Mouse (Mus musculus): ENCODE measurements around the gene Zfp382. TPM values are rescaled to one million over a fixed set of nuclear protein-coding genes. Genes with fewer than 3 reads are reported as not detected.
"Not testable (repeated sequence)": the region's sequence is repeated elsewhere in the genome, so short reads cannot be mapped to it uniquely, and the experiment has no call there.

Zfp382 gene
- polyA plus RNA-seq (2012; rRNA removed) = 9.1 and 9.3 TPM in 2 replicates

DNA sequence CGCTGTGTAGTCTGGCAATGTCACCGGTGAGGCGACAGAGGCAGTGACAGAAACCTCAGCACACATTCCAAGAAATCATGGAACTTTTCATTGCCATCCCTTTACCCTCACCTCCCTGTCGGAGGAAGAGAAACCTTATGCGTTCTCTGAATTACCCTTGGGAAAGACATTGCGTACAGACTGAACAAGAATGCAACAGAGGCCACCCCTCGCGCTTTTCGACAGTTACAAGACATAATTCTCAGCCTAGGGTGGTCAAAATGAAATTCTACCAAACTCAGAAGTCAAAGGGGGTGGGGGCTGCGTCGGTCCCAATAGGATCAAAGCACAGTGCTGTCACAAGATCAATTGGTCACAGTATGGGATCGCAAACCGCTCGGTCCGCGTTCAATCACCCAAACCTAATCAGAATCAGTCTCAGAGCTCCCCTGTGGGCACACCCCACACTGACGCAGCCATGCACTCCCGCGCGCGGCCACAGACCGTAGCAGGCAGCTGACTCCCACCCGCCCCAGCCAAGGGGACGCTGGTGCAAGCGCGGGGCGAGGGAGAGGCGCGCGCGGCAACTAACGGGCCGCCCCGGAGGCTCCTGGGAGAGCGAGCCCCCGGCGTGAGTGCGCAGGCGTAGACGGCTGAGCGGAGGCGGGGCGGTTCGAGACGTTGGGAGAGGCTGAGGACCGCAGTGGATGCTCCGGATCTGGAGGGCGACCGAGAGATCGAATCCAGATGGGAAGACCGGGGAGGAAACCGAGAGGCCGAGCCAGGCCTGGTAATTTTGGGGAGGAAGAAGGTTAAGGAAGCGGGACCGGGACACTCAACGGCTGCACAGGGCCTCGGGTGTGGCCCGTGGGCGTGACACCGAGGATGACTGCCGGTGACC is at the start of gene Zfp382:
Gene Zfp382, plus strand, starts transcription at position 635 of the 880 bp plus-strand sequence.
- peak; percentile 60 to 91 for DNase-seq (ENCODE audit: extremely low spot score in 1 of 2, low spot score in 1 of 2)

DNA sequence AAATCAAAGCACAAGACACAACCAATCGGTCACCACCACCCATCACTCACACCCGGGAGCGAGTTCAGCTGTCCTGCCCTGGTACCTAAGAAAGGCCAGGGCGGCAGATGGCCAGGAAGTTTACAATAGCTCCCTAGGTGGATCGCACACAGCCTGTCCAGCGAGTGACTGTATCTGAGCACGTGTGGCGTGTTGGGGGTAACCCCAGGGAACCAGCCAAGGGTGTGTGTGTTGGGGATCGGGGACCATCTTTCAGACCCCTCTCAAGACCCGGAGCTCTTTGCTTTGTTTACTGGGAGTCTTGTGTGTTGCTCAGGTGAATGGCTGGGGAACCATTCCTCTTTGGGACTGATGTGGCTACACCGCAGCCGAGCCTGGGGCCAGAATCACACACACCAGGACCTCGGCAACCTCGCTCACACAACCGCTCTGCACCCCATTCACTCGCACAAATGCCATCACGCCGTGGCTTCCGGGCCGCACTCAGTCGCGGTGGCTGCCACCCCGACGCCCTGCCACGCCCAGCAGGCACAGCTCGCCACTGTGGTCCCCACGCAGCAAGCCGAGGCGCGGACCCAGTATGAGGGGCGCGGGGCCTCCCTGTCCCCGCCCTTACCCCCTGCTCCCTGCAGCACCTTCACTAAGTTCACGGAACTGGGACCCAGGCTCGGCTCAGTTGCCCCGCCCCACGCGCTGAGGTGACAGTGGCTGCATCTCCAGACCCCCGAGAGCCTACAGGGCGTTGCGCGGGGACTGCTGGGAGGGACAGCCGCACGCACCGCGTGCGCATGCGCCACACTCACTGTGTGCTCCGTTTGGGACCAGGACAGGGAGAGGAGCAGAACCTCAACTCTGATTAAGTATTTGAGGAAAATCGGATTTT is 49.4 kb upstream of the Zfp382 start, which contains the start of gene Zfp82:
Gene Zfp82, minus strand, starts transcription at position 755 of the 883 bp plus-strand sequence.
- peak; percentile 44 to 86 for DNase-seq (ENCODE audit: extremely low spot score in 1 of 2, low spot score in 1 of 2)

- peak in 1 of 2 experiments; percentile 74 for DNase-seq (ENCODE audit: extremely low spot score in 1 of 2, low spot score in 1 of 2)
Measured at GRCm38 (mm10) chr7:30086524-30086923, 35.2 kb upstream of the Zfp382 start.

DNA sequence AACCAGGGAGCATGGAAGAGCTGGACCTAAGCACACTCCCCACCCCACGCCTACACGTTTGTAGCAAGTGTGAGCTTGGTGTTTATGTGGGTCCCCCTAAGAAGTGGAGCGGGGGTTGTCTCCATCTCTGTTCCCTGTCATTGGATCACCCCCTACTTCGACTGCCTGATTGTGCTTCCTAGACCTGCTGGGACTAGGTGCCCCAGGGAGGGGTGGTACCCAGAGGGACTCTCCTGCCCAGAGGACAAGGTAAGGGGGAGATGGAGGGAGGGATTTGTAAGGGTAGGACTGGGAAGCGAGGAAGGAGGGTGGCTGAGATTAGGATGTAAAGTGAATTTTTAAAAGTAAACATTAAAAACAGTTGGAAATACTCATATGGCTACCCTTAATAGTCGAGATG is 32.3 kb upstream of the Zfp382 start:
- no peak for DNase-seq (ENCODE audit: extremely low spot score in 1 of 2, low spot score in 1 of 2)

DNA sequence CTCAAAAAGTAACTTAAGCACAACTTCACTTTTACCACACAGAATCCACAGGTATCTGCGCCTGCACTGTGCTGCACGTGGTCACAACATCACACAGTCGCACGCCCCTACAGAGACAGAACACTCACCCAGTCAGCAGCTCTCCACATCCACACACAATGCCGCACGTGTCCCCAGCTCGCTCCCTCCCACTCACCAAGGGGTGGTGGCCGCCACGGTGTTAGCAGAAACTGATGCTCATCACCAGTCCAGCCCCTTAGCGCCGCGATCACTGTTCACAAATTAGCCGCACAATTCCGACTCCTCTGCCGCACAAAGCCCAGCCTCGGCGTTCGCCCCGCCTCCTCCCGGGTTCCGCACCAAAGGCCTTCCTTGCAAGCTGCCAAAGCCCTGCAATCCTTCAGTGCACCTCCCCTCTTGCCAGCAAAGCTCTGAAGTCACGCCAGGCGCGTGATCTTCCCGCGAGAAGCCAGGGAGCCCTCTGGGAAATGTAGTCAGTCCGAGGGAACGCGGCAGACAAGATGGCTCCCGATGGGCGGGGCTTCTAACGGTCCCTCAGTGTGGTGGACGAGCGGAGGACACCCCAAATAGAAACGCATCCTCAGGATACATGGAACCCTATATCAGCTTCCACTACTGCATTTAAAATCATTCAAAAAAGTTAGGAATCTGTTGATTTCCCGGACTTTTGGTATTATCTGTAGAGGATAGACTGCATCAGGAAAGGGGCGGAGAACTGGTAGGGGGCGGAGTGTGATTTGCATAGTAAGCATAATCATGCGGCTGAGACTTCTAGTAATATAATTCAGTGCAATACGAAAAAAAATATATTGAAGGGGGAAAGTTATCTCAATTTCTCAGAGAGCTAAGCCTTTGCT is 31.4 kb upstream of the Zfp382 start, which contains the start of the genes Gm26920 and Zfp566:
Gene Gm26920, minus strand, starts transcription at position 319 of the 878 bp plus-strand sequence.
Gene Zfp566, minus strand, starts transcription at position 436 of the 878 bp plus-strand sequence.
- DNase-seq (ENCODE audit: extremely low spot score in 1 of 2, low spot score in 1 of 2) = peak; percentile 94 to 97

- DNase-seq (ENCODE audit: extremely low spot score in 1 of 2, low spot score in 1 of 2) = peak in 1 of 2 experiments; percentile 36
Measured at GRCm38 (mm10) chr7:30090970-30091585, 30.7 kb upstream of the Zfp382 start.

- DNase-seq (ENCODE audit: extremely low spot score in 1 of 2, low spot score in 1 of 2) = no peak
Measured at GRCm38 (mm10) chr7:30092666-30093065, 29.1 kb upstream of the Zfp382 start.

DNA sequence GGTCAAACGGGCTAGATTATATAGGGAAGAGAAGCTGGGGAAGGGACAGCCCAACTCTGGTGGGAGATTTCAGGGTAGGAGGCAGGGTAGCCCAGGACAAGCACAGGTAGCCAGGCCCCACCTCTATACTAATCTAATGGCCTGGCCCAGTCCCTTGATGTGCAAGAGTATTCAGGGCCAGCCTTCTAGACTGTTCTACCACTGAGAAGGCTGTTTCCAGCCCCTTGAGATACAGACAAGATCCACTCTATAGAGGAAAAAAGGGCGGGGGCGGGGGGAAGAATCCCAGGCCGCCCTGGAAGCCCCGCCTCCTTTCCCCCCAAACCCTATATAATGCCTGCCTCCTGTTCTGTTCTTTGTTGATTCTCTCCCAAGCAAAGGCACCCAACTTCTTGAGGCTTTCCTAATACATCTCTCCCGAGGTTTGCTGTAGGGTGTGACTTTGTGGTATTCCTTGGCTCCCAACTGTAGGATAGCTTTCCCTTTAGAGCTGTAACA is 27.8 kb upstream of the Zfp382 start:
- DNase-seq (ENCODE audit: extremely low spot score in 1 of 2, low spot score in 1 of 2) = no peak

DNA sequence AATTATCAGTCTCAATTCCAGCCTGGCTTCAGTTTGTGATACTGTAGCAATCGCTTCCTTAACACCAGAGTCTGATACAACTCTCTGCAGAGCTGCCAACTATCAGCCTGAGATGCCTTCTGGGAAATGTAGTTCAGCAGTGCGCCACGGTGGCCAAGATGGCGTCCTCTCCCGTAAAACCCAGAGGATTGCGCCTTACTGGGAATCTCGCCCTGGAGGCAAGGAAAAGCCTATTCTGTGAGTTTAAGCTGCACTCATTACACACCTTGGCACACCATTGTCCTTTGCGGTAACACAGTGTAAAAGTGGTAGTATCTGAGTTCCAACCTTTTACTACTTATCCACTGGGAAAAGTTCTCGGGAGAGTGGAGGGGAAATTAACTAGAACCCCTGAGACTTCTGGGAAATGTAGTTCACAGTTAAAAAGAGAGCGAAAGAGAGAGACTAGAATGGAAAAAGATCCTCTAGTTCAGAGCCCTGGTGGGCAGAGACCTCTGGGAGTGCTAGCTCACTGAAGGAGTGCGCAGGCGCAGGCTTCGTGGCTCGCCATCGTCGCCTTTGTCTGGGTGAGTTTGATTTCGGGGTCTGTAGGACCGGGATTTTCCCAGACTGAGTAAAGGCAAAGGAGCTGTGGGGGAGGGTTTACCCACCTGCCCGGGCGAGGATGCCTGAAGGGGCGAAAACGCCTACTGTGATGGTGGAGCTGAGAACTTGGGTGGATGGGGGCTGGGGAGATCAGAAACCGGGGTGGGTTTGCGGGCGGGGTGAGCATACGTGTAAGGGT is 26.9 kb upstream of the Zfp382 start, which contains the start of gene Zfp260:
Gene Zfp260, plus strand, starts transcription at position 132 of the 784 bp plus-strand sequence.
- DNase-seq (ENCODE audit: extremely low spot score in 1 of 2, low spot score in 1 of 2) = peak; percentile 88 to 93

GRCm38 (mm10) chr7:30095551-30096125 is 26.1 kb upstream of the Zfp382 start:
- DNase-seq (ENCODE audit: extremely low spot score in 1 of 2, low spot score in 1 of 2) = no peak

GRCm38 (mm10) chr7:30099297-30099696 is 22.4 kb upstream of the Zfp382 start:
- DNase-seq (ENCODE audit: extremely low spot score in 1 of 2, low spot score in 1 of 2) = peak; percentile 79 to 87

- DNase-seq (ENCODE audit: extremely low spot score in 1 of 2, low spot score in 1 of 2) = no peak
Measured at GRCm38 (mm10) chr7:30116076-30116475, 5.7 kb upstream of the Zfp382 start.

GRCm38 (mm10) chr7:30117935-30118334 is 3.8 kb upstream of the Zfp382 start:
- not testable (repeated sequence) for DNase-seq (ENCODE audit: extremely low spot score in 1 of 2, low spot score in 1 of 2)

GRCm38 (mm10) chr7:30122188-30122530 is 417 bp downstream of the Zfp382 start:
- no peak for DNase-seq (ENCODE audit: extremely low spot score in 1 of 2, low spot score in 1 of 2)

DNA sequence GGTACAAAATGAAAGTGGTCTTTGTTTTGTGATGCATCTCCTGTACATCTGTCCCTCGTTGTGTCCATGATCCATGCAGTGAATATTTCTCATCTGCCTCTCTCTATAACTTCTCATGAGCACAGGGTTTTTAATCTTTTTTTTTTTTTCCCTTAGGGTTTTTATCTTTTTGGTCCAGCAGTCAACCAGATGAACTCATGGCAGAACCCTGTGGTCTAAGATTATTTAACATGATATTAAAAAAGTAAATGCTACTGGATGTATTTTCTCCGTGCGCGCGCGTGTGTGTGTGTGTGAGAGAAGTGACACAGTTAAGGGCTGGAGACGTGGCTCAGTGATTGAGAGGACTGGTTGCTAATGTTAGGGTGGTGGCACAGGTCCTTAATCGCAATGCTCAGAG is 8.2 kb downstream of the Zfp382 start:
- DNase-seq (ENCODE audit: extremely low spot score in 1 of 2, low spot score in 1 of 2) = no peak

GRCm38 (mm10) chr7:30132396-30132795 is 10.7 kb downstream of the Zfp382 start:
- DNase-seq (ENCODE audit: extremely low spot score in 1 of 2, low spot score in 1 of 2) = no peak

GRCm38 (mm10) chr7:30136826-30137225 is 15.1 kb downstream of the Zfp382 start:
- no peak for DNase-seq (ENCODE audit: extremely low spot score in 1 of 2, low spot score in 1 of 2)

DNA sequence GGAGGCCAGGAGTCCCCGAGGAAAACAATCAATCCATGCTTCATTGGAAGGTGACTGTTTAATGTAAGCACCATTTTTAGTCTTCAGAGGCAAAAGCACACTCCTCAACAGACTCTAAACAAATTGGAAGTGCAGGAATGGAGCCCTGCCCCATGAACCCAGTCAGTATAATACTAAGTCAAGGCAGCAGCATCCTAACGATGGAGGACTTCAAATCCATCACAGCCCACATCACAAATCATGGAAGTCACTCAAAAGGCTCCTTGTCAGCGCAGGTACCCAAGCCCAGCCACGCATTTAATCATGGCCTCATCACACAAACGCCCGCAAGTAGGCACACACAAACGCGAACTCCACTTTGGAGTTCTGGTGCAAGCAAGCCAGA is 21.4 kb downstream of the Zfp382 start:
- no peak for DNase-seq (ENCODE audit: extremely low spot score in 1 of 2, low spot score in 1 of 2)

Data from frontal cortex, adult 2 months (tissue).